Mouse (Mus musculus) liver, embryonic 14.5 days (tissue): ENCODE measurements at regions not wholly inside any gene's neighbourhood (a gene's known extent, or its start where the extent isn't known, plus 50 kb on each side); places are given as distances from the start of the nearest gene placed in this dataset.
A peak's percentile ranks its signal among the peaks of the same experiment; 100 is the strongest.

ENCODE experiments used
- ATAC-seq: fragments of 200-750 bp; cut with Nextera tagmentation; 2 replicates; pipeline ENCODE4 v1.8.0; 2017; ENCODE audit warnings: moderate number of reproducible peaks, mild to moderate bottlenecking, moderate library complexity; ENCODE audit not compliant: insufficient read depth
- DNase-seq, 3 experiments: peaks; one replicate each; pipeline ENCODE4 v3.0.0-alpha.2; 2012 to 2013; ENCODE audit warnings: low read depth in 3 of 3, low spot score in 3 of 3
- H3K27ac ChIP-seq: fragments of 300-500 bp; sonication (generic); 2 replicates; pipeline ENCODE4 v1.5.1; 2014; ENCODE audit warnings: moderate library complexity, mild to moderate bottlenecking, control low read depth, inconsistent platforms
- H3K27me3 ChIP-seq: fragments of 300-500 bp; sonication (generic); 2 replicates; pipeline ENCODE4 v1.6.1; 2014; ENCODE audit warnings: mild to moderate bottlenecking, low read length, moderate library complexity; ENCODE audit not compliant: control insufficient read depth, insufficient read depth
- H3K36me3 ChIP-seq: fragments of 300-500 bp; sonication (generic); replicated peaks from 2 replicates; pipeline ENCODE4 v1.6.1; 2014; ENCODE audit warnings: low read depth; ENCODE audit not compliant: control insufficient read depth, insufficient read depth
- H3K4me1 ChIP-seq, 2 experiments: fragments of 200-500 bp in 1 of 2; fragments of 300-500 bp in 1 of 2; sonication (generic) in 1 of 2; replicated peaks; 2 replicates each; pipeline ENCODE4 v1.6.1; 2012 to 2014; ENCODE audit warnings: antibody characterized with exemption in 1 of 2, inconsistent platforms in 1 of 2, low read length in 1 of 2; ENCODE audit not compliant: control insufficient read depth in 2 of 2, insufficient read depth in 2 of 2
- H3K4me2 ChIP-seq: fragments of 300-500 bp; sonication (generic); 2 replicates; pipeline ENCODE4 v1.6.1; 2014; ENCODE audit warnings: low read depth, mild to moderate bottlenecking, control low read depth, moderate library complexity
- H3K4me3 ChIP-seq, 2 experiments: fragments of 200-500 bp in 1 of 2; fragments of 300-500 bp in 1 of 2; sonication (generic) in 1 of 2; 2 replicates each; pipeline ENCODE4 v1.5.1; 2012 to 2014; ENCODE audit warnings: low read depth in 2 of 2, low read length in 2 of 2, mild to moderate bottlenecking in 2 of 2, control low read depth in 1 of 2, inconsistent platforms in 1 of 2, moderate library complexity in 1 of 2; ENCODE audit not compliant: insufficient read depth in 1 of 2
- H3K9ac ChIP-seq: fragments of 300-500 bp; sonication (generic); replicated peaks from 2 replicates; pipeline ENCODE4 v1.6.1; 2014; ENCODE audit warnings: mild to moderate bottlenecking, control low read depth, moderate library complexity
- H3K9me3 ChIP-seq: fragments of 300-500 bp; sonication (generic); 2 replicates; pipeline ENCODE4 v1.6.1; 2016; ENCODE audit warnings: low read length, mixed read lengths; ENCODE audit not compliant: control insufficient read depth
- CTCF ChIP-seq: IDR thresholded peaks from 2 replicates; pipeline ENCODE4 v1.5.1; 2016; ENCODE audit warnings: antibody characterized with exemption, low read depth, control low read depth
- EP300 ChIP-seq: IDR thresholded peaks from 2 replicates; pipeline ENCODE4 v1.6.1; 2016; ENCODE audit warnings: antibody characterized with exemption, low read depth
- WGBS: fragments of 180-500 bp; shearing (Covaris S2); extraction: QIAGEN DNeasy Blood & Tissue Kit; methylation state at CpG from one replicate; pipeline ENCODE4 v1.1.7; 2014; ENCODE audit not compliant: insufficient replicate concordance; 5-methylcytosine and 5-hydroxymethylcytosine counted together

DNA sequence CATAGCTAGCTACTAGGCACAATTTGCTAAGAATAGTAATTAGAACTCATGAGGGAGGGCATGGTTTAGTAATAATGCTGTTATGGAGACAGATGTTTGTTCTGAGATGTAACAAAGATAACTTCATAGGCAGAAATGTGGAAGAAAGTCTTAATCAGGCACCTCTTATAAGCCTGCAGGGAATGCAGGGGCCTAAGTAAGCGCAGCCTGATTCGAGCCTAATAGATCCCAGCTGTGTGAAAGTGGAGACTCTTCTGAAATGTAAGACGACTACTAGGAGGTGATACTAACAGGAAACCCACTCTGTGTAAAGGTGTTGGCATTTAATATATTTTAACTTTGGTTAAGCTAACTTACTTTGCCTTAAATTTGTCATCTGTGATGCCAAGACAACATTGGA lies 187.7 kb downstream of the Ankrd16 start:
- no peak for DNase-seq

DNA sequence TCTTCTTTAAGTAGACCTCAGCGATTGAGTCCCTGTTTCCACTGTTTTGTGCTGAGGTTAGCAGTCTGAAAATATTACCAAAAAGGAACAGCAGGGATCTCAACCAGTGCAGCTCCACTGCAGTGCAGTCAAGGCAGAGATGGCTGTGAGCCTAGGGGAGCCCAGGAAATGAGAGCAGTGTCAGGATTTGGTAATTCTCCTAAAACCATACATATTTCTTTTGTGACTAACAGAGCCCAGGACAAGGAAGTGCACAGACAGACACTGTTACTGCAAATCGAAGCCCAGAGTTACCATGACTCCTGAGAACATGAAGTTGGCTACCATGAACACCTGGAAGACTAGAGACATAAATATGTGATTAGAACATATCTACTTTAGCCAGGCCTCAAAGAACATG lies 189.3 kb downstream of the Ankrd16 start:
- DNase-seq, result no peak
- Histone ChIP-seq H3K4me3 (no peak overlapping the region), H3K27me3 (no peaks in the 10 kb centered on the region), H3K4me2 (no peak overlapping the region), H3K36me3 (no peaks in the 10 kb centered on the region), H3K9ac (no peak overlapping the region), H3K4me1 (no peaks in the 10 kb centered on the region), H3K27ac (no peak overlapping the region), H3K9me3 (no peaks in the 10 kb centered on the region)
- no peak for ATAC-seq
- TF ChIP-seq EP300, result no peak
- no peak for TF ChIP-seq CTCF
- WGBS, result 37% methylated on average over 2 of the region's 2 CpGs

More for the DNA sequence above, 187.7 kb downstream of the Ankrd16 start:
- H3K9me3 ChIP-seq, result no peaks in the 10 kb centered on the region
- WGBS, result 53% methylated on average over 3 of the region's 3 CpGs
- no peak overlapping the region for H3K9ac ChIP-seq
- no peaks in the 10 kb centered on the region for H3K4me1 ChIP-seq
- H3K27me3 ChIP-seq, result no peaks in the 10 kb centered on the region
- no peak overlapping the region for H3K4me3 ChIP-seq
- no peak overlapping the region for H3K27ac ChIP-seq
- H3K4me2 ChIP-seq, result no peak overlapping the region
- TF ChIP-seq CTCF, result no peak
- no peaks in the 10 kb centered on the region for H3K36me3 ChIP-seq
- ATAC-seq, result no peak

DNA sequence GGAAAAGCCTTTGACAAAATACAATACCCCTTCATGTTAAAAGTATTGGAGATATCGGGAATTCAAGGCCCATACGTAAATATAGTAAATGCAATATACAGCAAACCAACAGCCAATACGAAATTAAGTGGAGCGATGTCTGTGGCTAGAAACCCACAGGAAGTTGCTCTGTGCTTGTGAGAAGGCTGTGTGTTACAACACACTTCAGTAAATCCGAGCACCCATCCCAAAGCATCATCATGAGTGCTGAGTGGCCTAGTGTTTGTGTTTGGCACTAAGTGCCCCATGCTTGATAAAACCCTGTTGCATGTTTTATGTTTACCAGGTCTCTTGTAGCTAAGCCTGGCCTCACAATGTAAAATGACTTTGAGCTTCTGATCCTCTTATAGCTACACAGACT lies 194.3 kb downstream of the Ankrd16 start:
- no peaks in the 10 kb centered on the region for H3K36me3 ChIP-seq
- H3K4me1 ChIP-seq, result no peaks in the 10 kb centered on the region
- H3K4me2 ChIP-seq, result no peak overlapping the region
- no peak overlapping the region for H3K9ac ChIP-seq
- no peak for ATAC-seq
- no peak overlapping the region for H3K4me3 ChIP-seq
- 59% methylated on average over 5 of the region's 5 CpGs for WGBS
- no peaks in the 10 kb centered on the region for H3K27me3 ChIP-seq
- no peaks in the 10 kb centered on the region for H3K9me3 ChIP-seq
- no peak for DNase-seq
- TF ChIP-seq EP300 (no peak), CTCF (no peak)
- no peak overlapping the region for H3K27ac ChIP-seq

DNA sequence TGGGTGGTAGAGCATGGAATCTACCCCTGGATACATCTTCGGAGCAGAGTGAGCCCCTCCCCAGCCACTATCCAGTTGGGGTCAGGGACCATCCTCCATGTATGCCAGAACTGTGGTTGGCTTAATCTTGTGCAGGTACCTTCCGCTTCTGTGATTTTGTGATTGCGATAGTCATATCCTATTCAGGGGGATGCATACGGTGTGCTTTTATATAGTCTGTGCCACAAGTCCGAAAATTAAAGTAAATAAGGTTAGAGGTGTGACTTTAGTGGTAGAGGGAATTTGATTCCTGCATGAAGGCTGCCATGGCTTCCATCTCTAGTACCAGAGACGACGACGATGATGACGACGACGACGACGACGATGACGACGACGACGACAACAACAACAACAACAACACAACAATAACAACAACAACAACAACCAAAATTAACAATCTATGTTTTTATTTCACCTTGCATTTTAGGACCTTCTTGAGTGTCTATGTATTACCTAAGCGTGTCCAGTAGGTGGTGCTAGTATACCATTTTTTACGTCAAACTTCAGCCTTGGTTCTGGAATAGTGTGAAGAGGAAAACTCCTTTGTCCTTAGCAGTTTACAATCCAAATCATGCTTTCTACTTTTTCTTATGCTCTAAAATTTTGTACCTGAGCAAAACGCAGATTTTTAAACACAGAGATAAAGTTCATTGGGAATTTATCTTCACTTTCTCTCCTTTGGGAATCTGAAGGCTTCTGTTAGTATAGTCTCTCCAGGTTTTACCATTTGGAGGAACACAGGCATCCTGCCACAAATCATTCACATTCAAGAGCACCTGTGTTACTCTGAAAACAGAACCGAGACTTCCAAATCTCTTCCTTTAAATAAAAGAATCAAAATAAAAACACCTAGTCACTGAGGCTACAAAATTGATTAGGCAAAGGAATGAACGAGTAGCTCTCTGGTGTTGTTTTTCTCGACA lies 224.5 kb downstream of the Ankrd16 start:
- H3K4me1 ChIP-seq, result no peaks in the 10 kb centered on the region
- ATAC-seq (no peak), DNase-seq (no peak)
- no peaks in the 10 kb centered on the region for H3K27me3 ChIP-seq
- no peak overlapping the region for H3K4me2 ChIP-seq
- no peak overlapping the region for H3K4me3 ChIP-seq
- H3K36me3 ChIP-seq, result no peaks in the 10 kb centered on the region
- H3K27ac ChIP-seq, result no peak overlapping the region
- H3K9ac ChIP-seq, result no peak overlapping the region
- 31% methylated on average over 24 of the region's 24 CpGs for WGBS
- no peaks in the 10 kb centered on the region for H3K9me3 ChIP-seq
- TF ChIP-seq EP300 (no peak), CTCF (peak; percentile 62; the same call in 1 of the 2 replicates)

DNA sequence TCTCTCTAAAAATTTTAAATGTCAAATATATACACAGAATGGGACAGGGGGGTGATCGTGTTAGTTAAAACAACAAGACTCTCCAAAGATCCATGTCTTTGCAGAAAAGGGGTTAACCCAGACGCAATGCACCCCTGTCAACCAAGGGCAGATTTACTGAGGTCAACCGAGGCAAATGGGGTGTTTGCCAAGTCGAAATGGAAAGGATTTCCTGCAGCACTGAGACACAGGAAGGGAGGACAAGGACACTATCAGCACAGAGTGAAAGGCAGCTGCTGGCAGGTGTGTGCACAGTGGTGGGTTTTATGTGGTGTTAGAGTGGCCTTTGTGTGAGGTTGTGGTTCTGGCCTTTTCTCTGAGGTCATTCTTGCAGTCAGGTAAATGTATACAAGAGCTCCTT lies 226.7 kb downstream of the Ankrd16 start:
- no peaks in the 10 kb centered on the region for H3K27me3 ChIP-seq
- WGBS, result 23% methylated on average over 4 of the region's 4 CpGs
- no peaks in the 10 kb centered on the region for H3K4me1 ChIP-seq
- H3K9me3 ChIP-seq, result no peaks in the 10 kb centered on the region
- H3K27ac ChIP-seq, result no peak overlapping the region
- no peak for DNase-seq
- no peaks in the 10 kb centered on the region for H3K36me3 ChIP-seq
- ATAC-seq, result no peak
- H3K4me2 ChIP-seq, result no peak overlapping the region
- TF ChIP-seq EP300, result no peak
- no peak for TF ChIP-seq CTCF
- H3K4me3 ChIP-seq, result no peak overlapping the region
- H3K9ac ChIP-seq, result no peak overlapping the region
